Mouse (Mus musculus) layer of hippocampus, adult 9-10 months (tissue): ENCODE data around the gene Tns1.

Source experiments
- DNase-seq: peaks from one replicate; pipeline ENCODE4 v3.0.0; 2022; ENCODE audit warnings: low spot score

Gene Tns1

GRCm38 (mm10) chr1:74058309-74058708 is 65.9 kb downstream of the Tns1 start:
- no peak for DNase-seq

GRCm38 (mm10) chr1:74057501-74057900 is 66.7 kb downstream of the Tns1 start:
- DNase-seq, result no peak

- no peak for DNase-seq
Measured at GRCm38 (mm10) chr1:74055552-74055951, 68.7 kb downstream of the Tns1 start.

GRCm38 (mm10) chr1:74054471-74054870 is 69.8 kb downstream of the Tns1 start:
- no peak for DNase-seq

- no peak for DNase-seq
Measured at GRCm38 (mm10) chr1:74054007-74054406, 70.2 kb downstream of the Tns1 start.

GRCm38 (mm10) chr1:74053068-74053467 is 71.2 kb downstream of the Tns1 start:
- DNase-seq, result no peak

- no peak for DNase-seq
Measured at GRCm38 (mm10) chr1:74051349-74051748, 72.9 kb downstream of the Tns1 start.

GRCm38 (mm10) chr1:74049430-74049829 is 74.8 kb downstream of the Tns1 start:
- no peak for DNase-seq

- DNase-seq, result no peak
Measured at GRCm38 (mm10) chr1:74047722-74048121, 76.5 kb downstream of the Tns1 start.

- DNase-seq, result no peak
Measured at GRCm38 (mm10) chr1:74047311-74047710, 76.9 kb downstream of the Tns1 start.

- DNase-seq, result no peak
Measured at GRCm38 (mm10) chr1:74045034-74045433, 79.2 kb downstream of the Tns1 start.

- no peak for DNase-seq
Measured at GRCm38 (mm10) chr1:74044421-74044820, 79.8 kb downstream of the Tns1 start.

GRCm38 (mm10) chr1:74043584-74044105 is 80.6 kb downstream of the Tns1 start:
- DNase-seq, result no peak

- DNase-seq, result no peak
Measured at GRCm38 (mm10) chr1:74042711-74043467, 81.4 kb downstream of the Tns1 start.

GRCm38 (mm10) chr1:74041692-74042091 is 82.6 kb downstream of the Tns1 start:
- no peak for DNase-seq

- no peak for DNase-seq
Measured at GRCm38 (mm10) chr1:74041178-74041577, 83.1 kb downstream of the Tns1 start.

- DNase-seq, result no peak
Measured at GRCm38 (mm10) chr1:74036560-74037390, 87.5 kb downstream of the Tns1 start.

- DNase-seq, result no peak
Measured at GRCm38 (mm10) chr1:74035912-74036489, 88.2 kb downstream of the Tns1 start.

- no peak for DNase-seq
Measured at GRCm38 (mm10) chr1:74035487-74035886, 88.8 kb downstream of the Tns1 start.

- no peak for DNase-seq
Measured at GRCm38 (mm10) chr1:74034736-74035135, 89.5 kb downstream of the Tns1 start.

- DNase-seq, result no peak
Measured at GRCm38 (mm10) chr1:74034211-74034610, 90.0 kb downstream of the Tns1 start.

- DNase-seq, result no peak
Measured at GRCm38 (mm10) chr1:74033407-74033806, 90.8 kb downstream of the Tns1 start.

- no peak for DNase-seq
Measured at GRCm38 (mm10) chr1:74032966-74033365, 91.3 kb downstream of the Tns1 start.
